Mouse (Mus musculus): ENCODE results near the gene Snrnp70.

- no peak for TF ChIP-seq CTCF (IDR thresholded peaks at IDR 0.05; ENCODE audit: borderline replicate concordance, insufficient read depth, low read length)
- TF ChIP-seq POLR2A (IDR thresholded peaks at IDR 0.05; ENCODE audit: low read depth, low read length), result no peak
Observed at GRCm38 (mm10) chr7:45353041-45353440, 42.5 kb downstream of the Snrnp70 start.

Measured in embryonic fibroblast, embryonic 13.5 days (primary cell).